Mouse (Mus musculus) forebrain, embryonic 14.5 days (tissue): ENCODE data around the gene Wdr95. TPM values are rescaled to one million over a fixed set of nuclear protein-coding genes. Genes with fewer than 3 reads are reported as not detected.

Source experiments
- ATAC-seq: fragments of 200-750 bp; cut with Nextera tagmentation; 2 replicates; pipeline ENCODE4 v1.8.0; 2017; ENCODE audit warnings: mild to moderate bottlenecking, moderate library complexity
- DNase-seq: peaks from one replicate; pipeline ENCODE4 v3.0.0-alpha.2; 2015; ENCODE audit warnings: low spot score
- H3K27ac ChIP-seq: fragments of 300-500 bp; sonication (generic); 2 replicates; pipeline ENCODE4 v1.5.1; 2014; ENCODE audit warnings: low read depth, mild to moderate bottlenecking, control low read depth, low read length, moderate library complexity
- H3K27me3 ChIP-seq: fragments of 300-500 bp; sonication (generic); replicated peaks from 2 replicates; pipeline ENCODE4 v1.6.1; 2014; ENCODE audit warnings: low read length, control low read depth, mixed read lengths; ENCODE audit not compliant: control insufficient read depth, insufficient read depth
- H3K36me3 ChIP-seq: fragments of 300-500 bp; sonication (generic); 2 replicates; pipeline ENCODE4 v1.6.1; 2014; ENCODE audit warnings: low read length, control low read depth; ENCODE audit not compliant: control insufficient read depth, insufficient read depth
- H3K4me1 ChIP-seq: fragments of 300-500 bp; sonication (generic); 2 replicates; pipeline ENCODE4 v1.6.1; 2014; ENCODE audit warnings: antibody characterized with exemption, low read length, control low read depth; ENCODE audit not compliant: control insufficient read depth, insufficient read depth
- H3K4me2 ChIP-seq: fragments of 300-500 bp; sonication (generic); 2 replicates; pipeline ENCODE4 v1.6.1; 2014; ENCODE audit warnings: mild to moderate bottlenecking, control low read depth, low read length
- H3K4me3 ChIP-seq: fragments of 300-500 bp; sonication (generic); 2 replicates; pipeline ENCODE4 v1.5.1; 2014; ENCODE audit warnings: low read depth, low read length, control low read depth
- H3K9ac ChIP-seq: fragments of 300-500 bp; sonication (generic); 2 replicates; pipeline ENCODE4 v1.6.1; 2014; ENCODE audit warnings: mild to moderate bottlenecking, low read length, control low read depth, moderate library complexity
- H3K9me3 ChIP-seq: fragments of 300-500 bp; sonication (generic); replicated peaks from 2 replicates; pipeline ENCODE4 v1.6.1; 2016; ENCODE audit warnings: low read length, control low read depth, mixed read lengths; ENCODE audit not compliant: control insufficient read depth
- WGBS: fragments of 180-500 bp; shearing (Covaris S2); extraction: QIAGEN DNeasy Blood & Tissue Kit; methylation state at CpG from one replicate; pipeline ENCODE4 v1.1.7; 2014; 5-methylcytosine and 5-hydroxymethylcytosine counted together
- polyA plus RNA-seq: library from polyadenylated mRNA; unstranded; fragments of >200 nt; fragmentation: Nextera tagmentation; extraction: Ambion mirVana; gene quantifications from 2 replicates; pipeline ENCODE4 v1.2.1, GENCODE M21; 2014

Gene Wdr95
- polyA plus RNA-seq, 1 experiment from 2014 or later = 0.69 TPM

GRCm38 (mm10) chr5:149649499-149650178, 121.2 kb downstream of the Wdr95 start:
- Histone ChIP-seq H3K4me3 (no peak overlapping the region), H3K36me3 (no peaks in the 10 kb centered on the region), H3K9ac (no peak overlapping the region), H3K27me3 (no peaks in the 10 kb centered on the region), H3K4me2 (no peak overlapping the region), H3K27ac (no peak overlapping the region), H3K4me1 (no peaks in the 10 kb centered on the region), H3K9me3 (no peaks in the 10 kb centered on the region)
- DNase-seq (no peak), ATAC-seq (no peak)
- 79% methylated on average over 14 of the region's 14 CpGs for WGBS

DNA sequence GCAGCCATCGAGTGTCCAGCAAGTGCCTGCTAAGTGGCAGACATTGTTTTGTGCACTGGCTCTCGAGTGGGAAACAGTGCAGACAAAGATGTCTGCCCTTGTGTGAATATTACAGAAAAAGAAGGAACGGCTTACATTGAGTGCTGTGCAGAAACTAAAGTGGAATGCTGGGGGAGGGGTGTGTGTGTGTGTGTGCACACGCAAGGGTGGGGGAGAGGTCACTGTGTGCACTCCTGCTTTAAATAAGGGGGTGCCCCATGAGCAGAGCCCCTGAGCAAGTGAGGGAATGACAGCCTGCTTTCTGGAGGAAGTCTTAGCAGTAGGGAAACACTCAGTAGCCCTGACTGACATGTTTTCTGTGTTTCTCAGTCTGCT, 121.7 kb downstream of the Wdr95 start:
- whole genome bisulfite sequencing = 52% methylated on average over 4 of the region's 4 CpGs
- Histone ChIP-seq H3K27me3 (no peaks in the 10 kb centered on the region), H3K9ac (no peak overlapping the region), H3K4me3 (no peak overlapping the region), H3K4me1 (no peaks in the 10 kb centered on the region), H3K4me2 (no peak overlapping the region), H3K27ac (no peak overlapping the region), H3K36me3 (no peaks in the 10 kb centered on the region), H3K9me3 (no peaks in the 10 kb centered on the region)
- ATAC-seq = peak; percentile 20; the same call in 1 of the 2 replicates
- DNase-seq = no peak

DNA sequence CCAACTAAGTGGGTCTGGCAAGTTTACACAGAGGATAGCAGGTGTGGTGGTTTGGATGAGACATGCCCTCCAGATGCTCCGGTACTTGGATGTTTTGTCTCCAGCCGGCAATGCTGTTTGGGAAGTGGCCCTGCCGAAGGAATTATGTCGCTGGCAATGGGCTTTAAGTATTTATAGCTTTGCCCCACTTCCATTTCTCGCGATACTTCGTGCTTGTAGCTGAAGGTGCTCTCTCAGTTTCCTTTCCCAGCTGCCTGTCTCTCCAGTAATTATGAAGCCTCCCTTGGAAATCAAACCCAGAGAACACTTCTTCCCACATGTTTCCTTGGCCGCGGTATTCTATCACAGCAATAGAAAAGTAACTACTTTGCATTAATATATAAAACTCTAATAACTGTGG, 127.2 kb downstream of the Wdr95 start:
- no peaks in the 10 kb centered on the region for H3K4me1 ChIP-seq
- H3K4me3 ChIP-seq = no peak overlapping the region
- no peak overlapping the region for H3K9ac ChIP-seq
- H3K27me3 ChIP-seq = no peaks in the 10 kb centered on the region
- 88% methylated on average over 9 of the region's 9 CpGs for WGBS
- no peaks in the 10 kb centered on the region for H3K36me3 ChIP-seq
- H3K27ac ChIP-seq = no peak overlapping the region
- DNase-seq = no peak
- no peak overlapping the region for H3K4me2 ChIP-seq
- no peak for ATAC-seq
- no peaks in the 10 kb centered on the region for H3K9me3 ChIP-seq

DNA sequence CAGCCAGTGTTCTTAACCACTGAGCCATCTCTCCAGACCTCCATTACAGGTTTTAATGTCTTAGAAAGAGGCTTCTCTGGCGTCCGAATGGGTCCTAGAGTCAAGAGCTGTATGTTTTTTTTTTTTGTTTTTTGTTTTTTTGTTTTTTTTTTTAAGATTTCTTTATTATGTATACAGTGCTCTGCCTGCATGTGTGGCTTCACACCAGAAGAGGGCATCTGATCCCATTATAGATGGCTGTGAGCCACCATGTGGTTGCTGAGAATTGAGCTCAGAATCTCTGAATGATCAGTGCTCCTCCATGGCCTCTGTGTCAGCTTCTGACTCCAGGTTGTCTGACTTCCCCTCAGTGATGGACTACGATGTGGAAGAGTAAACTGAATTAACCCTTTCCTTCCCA, 129.5 kb downstream of the Wdr95 start:
- Histone ChIP-seq H3K36me3 (no peaks in the 10 kb centered on the region), H3K9ac (no peak overlapping the region), H3K4me3 (no peak overlapping the region), H3K4me1 (no peaks in the 10 kb centered on the region), H3K4me2 (no peak overlapping the region), H3K27me3 (no peaks in the 10 kb centered on the region), H3K9me3 (peaks cover 3% of the 10 kb centered on the region; the same call in 1 of the 2 replicates), H3K27ac (no peak overlapping the region)
- no peak for DNase-seq
- no peak for ATAC-seq
- 63% methylated on average over 3 of the region's 3 CpGs for WGBS

- H3K4me3 ChIP-seq = no peak overlapping the region
- H3K36me3 ChIP-seq = no peaks in the 10 kb centered on the region
- H3K27me3 ChIP-seq = no peaks in the 10 kb centered on the region
- H3K4me2 ChIP-seq = no peak overlapping the region
- peaks cover 3% of the 10 kb centered on the region; the same call in 1 of the 2 replicates for H3K9me3 ChIP-seq
- no peak overlapping the region for H3K27ac ChIP-seq
- 79% methylated on average over 9 of the region's 9 CpGs for WGBS
- DNase-seq (no peak), ATAC-seq (no peak)
- H3K9ac ChIP-seq = no peak overlapping the region
- H3K4me1 ChIP-seq = no peaks in the 10 kb centered on the region
Measured at GRCm38 (mm10) chr5:149658741-149659413, 130.4 kb downstream of the Wdr95 start.

DNA sequence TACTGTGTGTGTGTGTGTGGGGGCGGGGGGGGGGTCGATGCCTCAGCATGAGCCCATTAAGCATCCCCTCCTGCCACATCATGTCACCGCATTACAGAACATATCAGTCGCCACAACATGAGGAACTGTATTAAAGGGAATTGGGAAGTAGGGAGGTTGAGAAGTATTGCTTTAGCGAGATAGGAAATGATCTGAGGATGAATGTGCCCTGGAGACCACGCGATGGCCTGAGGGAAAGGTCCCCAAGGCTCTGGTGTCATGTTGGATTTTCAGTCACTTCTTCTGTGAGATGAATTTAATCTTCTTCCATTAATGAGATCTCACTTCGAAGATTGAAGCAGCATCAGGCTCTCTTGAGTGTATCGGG, 130.9 kb downstream of the Wdr95 start:
- H3K4me3 ChIP-seq = no peak overlapping the region
- ATAC-seq (no peak), DNase-seq (no peak)
- H3K27ac ChIP-seq = no peak overlapping the region
- H3K4me1 ChIP-seq = no peaks in the 10 kb centered on the region
- 70% methylated on average over 8 of the region's 9 CpGs for WGBS
- no peaks in the 10 kb centered on the region for H3K36me3 ChIP-seq
- H3K9me3 ChIP-seq = peaks cover 3% of the 10 kb centered on the region; the same call in 1 of the 2 replicates
- H3K9ac ChIP-seq = no peak overlapping the region
- H3K4me2 ChIP-seq = no peak overlapping the region
- H3K27me3 ChIP-seq = no peaks in the 10 kb centered on the region

DNA sequence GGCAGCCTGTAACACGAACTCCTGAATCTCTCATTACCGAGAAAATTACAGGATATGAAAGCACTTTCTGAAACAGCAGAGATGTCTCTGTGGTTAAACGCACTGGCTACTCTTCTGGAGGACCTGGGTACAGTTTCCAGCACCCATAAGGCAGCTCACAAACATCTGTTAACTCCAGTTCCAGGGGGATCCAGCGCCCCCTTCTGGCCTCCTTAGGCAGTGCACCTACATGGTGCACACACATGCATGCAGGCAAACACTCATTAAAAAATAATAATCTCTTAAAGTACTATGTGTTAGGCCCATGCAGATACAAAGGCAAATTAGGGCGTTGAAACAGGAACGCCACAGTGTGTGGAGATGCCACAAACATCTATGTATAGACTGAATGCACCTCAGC, 132.9 kb downstream of the Wdr95 start:
- Histone ChIP-seq H3K36me3 (no peaks in the 10 kb centered on the region), H3K27ac (no peak overlapping the region), H3K4me1 (no peaks in the 10 kb centered on the region), H3K4me2 (no peak overlapping the region), H3K27me3 (no peaks in the 10 kb centered on the region), H3K4me3 (no peak overlapping the region), H3K9me3 (peaks cover 3% of the 10 kb centered on the region; the same call in 1 of the 2 replicates), H3K9ac (no peak overlapping the region)
- no peak for DNase-seq
- WGBS = 89% methylated on average over 6 of the region's 6 CpGs
- no peak for ATAC-seq

Other genes starting within 250 kb of the Wdr95 start
- gene Medag, start 116.9 kb upstream of the Wdr95 start, polyA plus RNA-seq = 1.3 and 1.6 TPM in 2 replicates
- 1.3 and 1.6 TPM in 2 replicates for gene Tex26, start 89.0 kb upstream of the Wdr95 start, polyA plus RNA-seq
- 86.0 and 106 TPM in 2 replicates for gene Hsph1, start 107.7 kb downstream of the Wdr95 start, polyA plus RNA-seq
- 16.1 and 17.1 TPM in 2 replicates for gene B3glct, start 149.6 kb downstream of the Wdr95 start, polyA plus RNA-seq